In the genomic region with DNA sequence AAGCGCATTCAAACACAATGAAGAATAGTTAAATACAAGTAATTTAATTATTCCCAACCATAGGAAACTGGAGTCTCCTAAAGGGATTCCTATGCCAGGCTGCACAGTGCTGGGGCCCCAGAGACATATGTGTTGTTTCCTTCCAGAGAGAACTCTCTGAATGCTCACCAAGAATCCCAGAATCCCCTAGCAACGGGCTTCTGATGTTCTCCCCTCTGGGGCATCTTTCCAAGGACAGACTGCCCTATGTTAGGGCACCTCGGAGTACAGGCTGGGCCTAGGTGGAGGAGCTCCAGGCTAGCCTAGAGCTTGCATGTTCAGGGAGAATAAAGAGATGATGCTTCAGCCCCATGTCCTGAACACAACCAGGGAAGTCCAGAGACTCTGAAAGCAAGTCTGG, we compare ENCODE assay signal across 28 mouse cellular contexts.
"Had no signal": no experiment of that assay in that cellular context is flagged by ENCODE, and none has a peak within 500 bp of the region (broad histone marks: within the 10 kb centered on the region; RNA-seq: fewer than 3 reads in every experiment).

No protein-coding gene starts in this region.

- H3K36me3 ChIP-seq: forebrain, embryonic 12.5 days; forebrain, embryonic 15.5 days had no signal

- DNase-seq: cerebellum, adult 2 months; cerebellum, adult 8-10 months; cerebellum, adult 9-10 months; cerebellum, adult 9-11 months; cerebellum, postnatal 10 days; cerebellum, postnatal 14 days; cerebellum, postnatal 25 days; cerebellum, postnatal 36 days; embryo, embryonic 11 days; forebrain, postnatal 0 days; gastrocnemius, adult 2 months; gastrocnemius, postnatal 10 days; gastrocnemius, postnatal 14 days; gastrocnemius, postnatal 25 days; gastrocnemius, postnatal 36 days; heart, adult 18-20 months had no signal

- H3K4me2 ChIP-seq: embryonic facial prominence, embryonic 12.5 days; embryonic facial prominence, embryonic 13.5 days; embryonic facial prominence, embryonic 15.5 days; forebrain, embryonic 12.5 days; forebrain, embryonic 13.5 days; forebrain, embryonic 15.5 days had no signal

- H3K9me3 ChIP-seq: embryonic facial prominence, embryonic 10.5 days; embryonic facial prominence, embryonic 12.5 days; embryonic facial prominence, embryonic 13.5 days; embryonic facial prominence, embryonic 15.5 days; forebrain, embryonic 10.5 days; forebrain, embryonic 12.5 days; forebrain, embryonic 13.5 days; forebrain, embryonic 15.5 days had no signal

- H3K4me3 ChIP-seq: embryonic facial prominence, embryonic 10.5 days; embryonic facial prominence, embryonic 12.5 days; embryonic facial prominence, embryonic 13.5 days; embryonic facial prominence, embryonic 15.5 days; erythroblast, embryonic 14.5 days; forebrain, embryonic 10.5 days; forebrain, embryonic 12.5 days; forebrain, embryonic 13.5 days; forebrain, embryonic 15.5 days; gastrocnemius, adult 2 months; heart, adult 2 months had no signal

- H3K9ac ChIP-seq: embryonic facial prominence, embryonic 12.5 days; embryonic facial prominence, embryonic 13.5 days; embryonic facial prominence, embryonic 15.5 days; forebrain, embryonic 12.5 days; forebrain, embryonic 13.5 days; forebrain, embryonic 15.5 days; forebrain, postnatal 0 days had no signal

- H3K4me1 ChIP-seq: embryonic facial prominence, embryonic 10.5 days; embryonic facial prominence, embryonic 12.5 days; forebrain, embryonic 12.5 days; forebrain, embryonic 13.5 days; forebrain, embryonic 15.5 days had no signal

- H3K27me3 ChIP-seq: embryonic facial prominence, embryonic 12.5 days; embryonic facial prominence, embryonic 13.5 days; embryonic facial prominence, embryonic 15.5 days; forebrain, embryonic 12.5 days; forebrain, embryonic 13.5 days; forebrain, embryonic 15.5 days had no signal

- H3K27ac ChIP-seq: embryonic facial prominence, embryonic 10.5 days; embryonic facial prominence, embryonic 12.5 days; embryonic facial prominence, embryonic 13.5 days; embryonic facial prominence, embryonic 15.5 days; forebrain, embryonic 10.5 days; forebrain, embryonic 12.5 days; forebrain, embryonic 13.5 days; forebrain, embryonic 15.5 days; gastrocnemius, adult 2 months; heart, adult 2 months had no signal

- ATAC-seq: forebrain, embryonic 13.5 days; forebrain, embryonic 14.5 days; forebrain, embryonic 15.5 days; forebrain, embryonic 16.5 days; forebrain, postnatal 0 days had no signal
